Mouse (Mus musculus): ENCODE results near the gene Olfr1229. TPM values are rescaled to one million over a fixed set of nuclear protein-coding genes. Genes with fewer than 3 reads are reported as not detected.

The Olfr1229 gene
- not detected for total RNA-seq (2021)
- long read RNA-seq, experiment 1: 0 reads
- long read RNA-seq, experiment 2: 0 reads

DNA sequence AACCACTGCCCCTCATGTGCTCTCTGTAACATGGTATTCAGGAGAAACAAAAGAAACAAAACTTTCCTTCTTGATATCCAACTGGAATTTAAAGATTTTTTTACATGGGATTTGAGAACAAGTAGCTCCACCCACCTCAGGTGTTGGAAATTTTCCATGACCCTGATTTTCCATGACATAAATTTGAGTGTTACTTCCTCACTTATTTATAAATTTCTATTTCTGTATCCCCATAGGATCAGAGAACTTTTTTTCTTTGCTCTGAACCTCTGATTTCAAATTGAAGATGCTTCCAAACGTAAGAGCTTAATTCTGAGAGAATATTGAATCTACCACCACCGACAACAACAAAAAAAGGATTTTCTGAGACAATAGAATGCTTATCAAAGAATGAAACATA, at the start of gene Olfr1229:
TSS of gene Olfr1229 (minus strand) at position 101 of the 400 bp plus-strand sequence.
- DNase-seq (ENCODE audit: low spot score in 2 of 2): no peak

DNA sequence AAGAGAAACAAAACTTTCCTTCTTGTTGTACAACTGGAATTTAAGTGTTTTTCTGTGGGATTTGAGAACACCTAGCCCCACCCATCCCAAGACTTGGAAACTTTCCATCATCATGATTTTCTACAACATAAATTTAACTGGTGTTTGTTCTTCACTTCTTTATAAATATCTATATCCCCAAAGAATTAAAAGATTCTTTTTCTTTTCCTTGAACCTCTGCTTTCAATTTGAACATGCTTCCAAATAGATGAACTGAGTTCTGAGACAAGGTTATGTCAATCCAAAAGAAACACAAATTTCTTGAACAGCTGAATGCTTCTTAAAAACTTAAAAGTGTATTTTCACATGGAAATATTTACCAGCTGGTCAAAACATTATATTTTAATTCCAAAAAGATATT, 41.8 kb upstream of the Olfr1229 start, which contains the start of gene Olfr1232:
TSS of gene Olfr1232 (minus strand) at position 101 of the 400 bp plus-strand sequence.
- no peak for DNase-seq (ENCODE audit: low spot score in 2 of 2)

DNA sequence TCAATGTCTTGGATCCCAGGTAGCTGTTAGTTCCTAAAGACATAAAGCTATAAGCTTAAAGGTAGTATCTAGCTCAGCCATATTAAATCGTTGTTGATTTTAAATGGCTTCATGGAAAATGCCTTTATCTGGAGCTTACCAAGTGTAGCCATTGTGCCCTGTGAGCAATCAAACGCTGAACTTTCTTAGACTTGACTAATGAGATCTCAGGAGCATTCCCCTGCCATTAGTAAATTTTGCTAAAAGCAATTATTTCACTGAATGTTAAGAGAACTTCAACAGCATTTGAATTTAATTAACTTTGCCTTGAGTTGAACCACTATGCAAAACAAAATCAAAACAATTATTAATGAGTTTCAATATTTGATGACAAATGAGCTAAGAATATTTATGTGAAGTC, 19.2 kb upstream of the Olfr1229 start, which contains the start of gene Olfr1231:
TSS of gene Olfr1231 (minus strand) at position 101 of the 400 bp plus-strand sequence.
- no peak for DNase-seq (ENCODE audit: low spot score in 2 of 2)

DNA sequence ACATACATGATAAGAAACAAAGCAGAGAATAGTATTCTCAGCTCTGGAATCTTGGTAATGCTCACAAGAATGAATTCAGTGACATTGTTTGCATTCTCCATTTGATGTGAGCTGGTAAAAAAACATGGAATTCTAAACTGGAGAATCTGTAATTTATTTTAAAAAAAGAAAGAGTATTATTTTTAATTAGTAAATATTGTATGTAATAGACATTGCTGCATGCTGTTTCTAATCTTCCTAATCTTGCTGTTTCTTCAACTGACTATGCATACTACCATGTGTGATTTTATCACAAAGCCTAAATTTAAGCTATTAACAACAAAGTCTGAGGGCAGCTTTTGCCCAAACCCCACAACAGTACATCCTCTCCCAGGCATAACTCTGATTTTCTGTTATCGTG, 9.4 kb upstream of the Olfr1229 start, which contains the start of gene Olfr1230:
TSS of gene Olfr1230 (minus strand) at position 101 of the 400 bp plus-strand sequence.
- no peak for DNase-seq (ENCODE audit: low spot score in 2 of 2)

DNA sequence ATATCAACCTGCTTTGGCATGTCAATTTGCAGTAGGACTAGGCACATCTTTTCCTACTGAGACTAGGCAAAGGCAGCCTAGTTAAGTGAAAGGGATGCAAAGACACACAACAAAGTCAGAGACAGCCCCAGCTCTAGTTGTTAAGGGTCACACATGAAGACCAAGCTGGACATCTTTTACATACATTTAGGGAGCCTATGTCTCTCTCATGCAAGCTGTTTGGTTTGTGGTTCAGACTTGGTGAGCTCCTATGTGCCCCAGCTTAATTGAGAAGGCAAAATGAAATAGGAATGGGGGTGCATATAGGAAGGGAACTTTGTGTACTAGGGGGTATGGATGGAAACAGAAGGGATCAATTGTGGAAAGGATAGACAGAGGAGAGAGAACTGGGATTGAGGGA, 33.9 kb downstream of the Olfr1229 start, which contains the start of gene Olfr1228:
TSS of gene Olfr1228 (minus strand) at position 101 of the 400 bp plus-strand sequence.
- no peak for DNase-seq (ENCODE audit: low spot score in 2 of 2)

Other genes starting within 250 kb of the Olfr1229 start
- gene Olfr1218, start 226.8 kb downstream of the Olfr1229 start, total RNA-seq (2021): not detected
- gene Olfr1219, start 204.5 kb downstream of the Olfr1229 start, total RNA-seq (2021): not detected
- not detected for gene Olfr1220, start 181.2 kb downstream of the Olfr1229 start, total RNA-seq (2021)
- not detected for gene Olfr1221, start 170.7 kb downstream of the Olfr1229 start, total RNA-seq (2021)
- not detected for gene Olfr1222, start 155.0 kb downstream of the Olfr1229 start, total RNA-seq (2021)
- gene Olfr1223, start 136.5 kb downstream of the Olfr1229 start, total RNA-seq (2021): not detected
- gene Olfr1224-ps1, start 123.9 kb downstream of the Olfr1229 start, total RNA-seq (2021): not detected
- not detected for gene Olfr1225, start 113.3 kb downstream of the Olfr1229 start, total RNA-seq (2021)
- gene Olfr1226, start 88.0 kb downstream of the Olfr1229 start, total RNA-seq (2021): not detected
- gene Olfr1228, start 34.0 kb downstream of the Olfr1229 start, total RNA-seq (2021): not detected
- gene Olfr1230, start 9.3 kb upstream of the Olfr1229 start, total RNA-seq (2021): not detected
- gene Olfr1231, start 19.1 kb upstream of the Olfr1229 start, total RNA-seq (2021): not detected
- gene Olfr1232, start 41.7 kb upstream of the Olfr1229 start, total RNA-seq (2021): not detected
- gene Olfr1233, start 54.4 kb upstream of the Olfr1229 start, total RNA-seq (2021): not detected
- gene Olfr1234, start 76.9 kb upstream of the Olfr1229 start, total RNA-seq (2021): not detected
- gene Olfr1238, start 121.7 kb upstream of the Olfr1229 start, total RNA-seq (2021): not detected
- not detected for gene Olfr1239, start 132.4 kb upstream of the Olfr1229 start, total RNA-seq (2021)
- not detected for gene Olfr1240, start 155.0 kb upstream of the Olfr1229 start, total RNA-seq (2021)
- not detected for gene Olfr1241, start 199.1 kb upstream of the Olfr1229 start, total RNA-seq (2021)
- not detected for gene Olfr1242, start 210.3 kb upstream of the Olfr1229 start, total RNA-seq (2021)
- not detected for gene Olfr1243, start 243.5 kb upstream of the Olfr1229 start, total RNA-seq (2021)

Measured in adrenal gland, postnatal 4 days (tissue).